Mouse (Mus musculus): ENCODE measurements at regions not wholly inside any gene's neighbourhood (a gene's known extent, or its start where the extent isn't known, plus 50 kb on each side); places are given as distances from the start of the nearest gene placed in this dataset.
"Not testable (repeated sequence)": the region's sequence is repeated elsewhere in the genome, so short reads cannot be mapped to it uniquely, and the experiment has no call there.

DNA sequence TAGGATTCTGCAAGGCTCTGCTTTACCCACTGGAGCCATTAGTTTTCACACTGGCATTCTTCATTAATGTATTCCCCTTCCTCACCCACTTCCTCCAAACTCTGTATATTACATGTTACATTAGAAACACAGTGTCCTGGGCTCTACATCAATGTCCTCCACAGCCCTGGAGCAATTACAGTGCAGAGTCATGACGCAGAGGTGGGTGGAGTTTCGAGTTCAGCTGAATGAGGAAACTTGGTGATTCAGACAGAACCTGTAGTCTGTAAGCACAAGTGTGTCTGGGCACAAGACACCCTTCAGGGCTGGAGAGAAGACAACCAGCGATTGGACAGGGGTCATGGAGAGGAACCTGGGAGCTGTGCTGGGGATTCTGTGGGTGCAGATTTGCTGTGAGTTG is 404.1 kb upstream of the Olfr1507 start:
- ATAC-seq (replicated peaks; ENCODE audit: low FRiP score, low read depth); H3K36me3 ChIP-seq (ENCODE audit: insufficient read depth, low read length); H3K9ac ChIP-seq (ENCODE audit: low read depth, low read length); H3K27ac ChIP-seq; H3K4me3 ChIP-seq (replicated peaks; ENCODE audit: low read depth, low read length); H3K4me1 ChIP-seq (replicated peaks; ENCODE audit: insufficient read depth, low read length); H3K9me3 ChIP-seq (replicated peaks; ENCODE audit: low read length); DNase-seq (ENCODE audit: low spot score); H3K4me2 ChIP-seq (ENCODE audit: low read length); H3K27me3 ChIP-seq (ENCODE audit: insufficient read depth, low read length): not testable (repeated sequence)
- WGBS = no CpG with 5 or more reads among the region's 3 CpGs

DNA sequence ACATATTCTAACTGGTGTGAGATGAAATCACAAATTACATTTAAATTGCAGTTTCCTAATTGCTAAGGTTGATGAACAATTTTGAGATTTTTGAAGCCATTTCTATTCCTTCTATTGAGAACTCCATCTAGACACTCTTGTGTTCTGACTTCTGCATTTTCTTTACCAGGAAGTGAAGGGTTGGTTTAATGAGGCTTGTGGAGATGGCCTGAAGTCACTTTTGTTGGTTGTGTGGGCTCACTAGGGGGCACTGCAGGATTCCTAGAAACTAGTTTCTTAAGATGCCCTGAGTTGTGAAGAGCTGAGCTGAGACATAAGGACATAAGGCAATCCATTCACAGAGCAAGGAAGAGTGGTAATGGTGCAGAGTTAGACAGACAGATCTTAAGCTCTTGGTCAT is 402.8 kb upstream of the Olfr1507 start:
- not testable (repeated sequence) for H3K9me3 ChIP-seq (replicated peaks; ENCODE audit: low read length); H3K9ac ChIP-seq (ENCODE audit: low read depth, low read length); H3K4me2 ChIP-seq (ENCODE audit: low read length); H3K4me3 ChIP-seq (replicated peaks; ENCODE audit: low read depth, low read length); ATAC-seq (replicated peaks; ENCODE audit: low FRiP score, low read depth); H3K4me1 ChIP-seq (replicated peaks; ENCODE audit: insufficient read depth, low read length); H3K36me3 ChIP-seq (ENCODE audit: insufficient read depth, low read length); DNase-seq (ENCODE audit: low spot score); H3K27ac ChIP-seq; H3K27me3 ChIP-seq (ENCODE audit: insufficient read depth, low read length)

DNA sequence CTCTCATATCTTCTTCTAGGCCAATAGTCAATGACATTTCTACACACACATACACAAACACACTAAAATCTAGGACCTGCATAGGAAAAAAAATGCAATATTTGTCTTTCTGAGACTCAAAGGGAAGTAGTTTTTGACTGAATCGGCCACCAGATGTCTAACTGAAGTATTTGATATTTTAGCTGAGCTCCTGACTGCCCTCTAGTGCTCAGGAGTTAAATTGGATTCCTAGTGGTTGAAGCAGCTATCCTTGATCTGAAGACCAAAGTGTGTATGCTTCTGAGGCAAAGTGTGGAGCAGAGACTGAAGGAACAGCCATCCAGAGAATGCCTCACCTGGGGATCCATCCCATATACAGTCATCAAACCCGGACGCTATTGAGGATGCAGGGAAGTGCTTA is 384.4 kb upstream of the Olfr1507 start:
- H3K27me3 ChIP-seq (ENCODE audit: insufficient read depth, low read length); H3K4me2 ChIP-seq (ENCODE audit: low read length); H3K9ac ChIP-seq (ENCODE audit: low read depth, low read length); H3K4me3 ChIP-seq (replicated peaks; ENCODE audit: low read depth, low read length); H3K9me3 ChIP-seq (replicated peaks; ENCODE audit: low read length); DNase-seq (ENCODE audit: low spot score); ATAC-seq (replicated peaks; ENCODE audit: low FRiP score, low read depth); H3K27ac ChIP-seq; H3K4me1 ChIP-seq (replicated peaks; ENCODE audit: insufficient read depth, low read length); H3K36me3 ChIP-seq (ENCODE audit: insufficient read depth, low read length): not testable (repeated sequence)
- whole genome bisulfite sequencing = no CpG with 5 or more reads among the region's 3 CpGs

DNA sequence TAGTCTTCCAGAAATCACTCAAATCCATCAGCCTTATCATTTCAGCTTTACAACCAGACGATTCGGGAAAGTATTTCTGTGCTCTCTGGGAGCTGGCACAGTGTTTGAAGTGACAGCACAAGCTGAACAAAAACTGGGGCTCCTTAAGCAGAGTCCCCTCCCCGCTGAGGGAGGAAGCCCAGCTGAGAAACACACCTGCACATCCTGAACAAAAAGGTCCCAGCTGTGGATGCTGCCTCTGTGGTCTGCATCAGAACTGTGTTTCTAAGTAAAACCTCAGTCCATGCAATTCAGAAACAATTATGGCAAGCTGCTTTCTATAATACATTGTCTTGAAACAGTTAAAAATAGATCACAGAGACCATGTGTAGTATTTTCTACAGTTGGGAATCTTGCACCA is 368.3 kb upstream of the Olfr1507 start:
- no CpG with 5 or more reads among the region's 3 CpGs for WGBS
- not testable (repeated sequence) for DNase-seq (ENCODE audit: low spot score); H3K27ac ChIP-seq; H3K27me3 ChIP-seq (ENCODE audit: insufficient read depth, low read length); H3K4me2 ChIP-seq (ENCODE audit: low read length); H3K9ac ChIP-seq (ENCODE audit: low read depth, low read length); H3K9me3 ChIP-seq (replicated peaks; ENCODE audit: low read length); H3K4me1 ChIP-seq (replicated peaks; ENCODE audit: insufficient read depth, low read length); H3K4me3 ChIP-seq (replicated peaks; ENCODE audit: low read depth, low read length); ATAC-seq (replicated peaks; ENCODE audit: low FRiP score, low read depth); H3K36me3 ChIP-seq (ENCODE audit: insufficient read depth, low read length)

DNA sequence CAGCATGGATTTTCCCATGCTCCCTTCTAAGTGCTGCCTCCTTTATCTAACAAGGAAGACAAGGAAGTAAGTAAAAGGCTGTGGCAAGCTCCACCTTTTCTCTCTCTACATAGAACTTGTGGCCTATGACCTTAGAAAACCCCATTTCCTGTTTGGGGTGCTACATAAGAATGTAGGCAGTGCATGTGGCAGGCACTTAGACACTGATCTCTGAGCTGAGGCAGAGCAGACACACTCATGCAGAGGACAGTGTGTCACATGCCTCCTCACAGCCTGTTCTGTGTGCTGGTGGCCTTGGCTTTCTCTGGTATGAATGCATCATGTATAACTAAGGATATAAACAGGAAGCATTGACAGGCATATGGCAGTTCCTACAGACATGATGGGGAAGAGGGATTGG is 367.6 kb upstream of the Olfr1507 start:
- not testable (repeated sequence) for H3K27ac ChIP-seq; H3K36me3 ChIP-seq (ENCODE audit: insufficient read depth, low read length); H3K27me3 ChIP-seq (ENCODE audit: insufficient read depth, low read length); H3K4me2 ChIP-seq (ENCODE audit: low read length); DNase-seq (ENCODE audit: low spot score); ATAC-seq (replicated peaks; ENCODE audit: low FRiP score, low read depth); H3K9ac ChIP-seq (ENCODE audit: low read depth, low read length); H3K4me3 ChIP-seq (replicated peaks; ENCODE audit: low read depth, low read length); H3K4me1 ChIP-seq (replicated peaks; ENCODE audit: insufficient read depth, low read length); H3K9me3 ChIP-seq (replicated peaks; ENCODE audit: low read length)

DNA sequence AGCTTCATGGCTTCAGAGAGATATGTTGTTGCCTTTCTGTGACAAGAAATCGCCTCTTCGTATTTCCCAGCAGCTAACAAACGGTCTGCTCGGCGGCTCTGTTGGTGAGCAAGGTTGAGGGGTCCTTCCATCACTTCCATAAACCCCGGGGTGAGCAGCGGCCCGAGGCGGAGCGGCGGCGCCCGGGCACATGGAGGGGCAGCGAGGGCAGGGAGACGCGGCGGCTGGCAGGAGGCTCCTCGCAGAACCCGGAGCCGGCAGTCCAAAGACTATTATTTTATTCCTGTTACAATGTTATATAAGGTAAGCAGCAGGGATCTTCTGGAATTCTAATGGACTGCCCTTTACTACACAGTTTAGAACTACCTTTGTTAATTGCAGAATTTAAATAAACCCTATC is 366.9 kb upstream of the Olfr1507 start:
- H3K36me3 ChIP-seq (ENCODE audit: insufficient read depth, low read length); H3K4me2 ChIP-seq (ENCODE audit: low read length); H3K27ac ChIP-seq; DNase-seq (ENCODE audit: low spot score); ATAC-seq (replicated peaks; ENCODE audit: low FRiP score, low read depth); H3K27me3 ChIP-seq (ENCODE audit: insufficient read depth, low read length); H3K4me1 ChIP-seq (replicated peaks; ENCODE audit: insufficient read depth, low read length); H3K9me3 ChIP-seq (replicated peaks; ENCODE audit: low read length); H3K4me3 ChIP-seq (replicated peaks; ENCODE audit: low read depth, low read length); H3K9ac ChIP-seq (ENCODE audit: low read depth, low read length): not testable (repeated sequence)
- 50% methylated on average over 3 of the region's 20 CpGs for WGBS

DNA sequence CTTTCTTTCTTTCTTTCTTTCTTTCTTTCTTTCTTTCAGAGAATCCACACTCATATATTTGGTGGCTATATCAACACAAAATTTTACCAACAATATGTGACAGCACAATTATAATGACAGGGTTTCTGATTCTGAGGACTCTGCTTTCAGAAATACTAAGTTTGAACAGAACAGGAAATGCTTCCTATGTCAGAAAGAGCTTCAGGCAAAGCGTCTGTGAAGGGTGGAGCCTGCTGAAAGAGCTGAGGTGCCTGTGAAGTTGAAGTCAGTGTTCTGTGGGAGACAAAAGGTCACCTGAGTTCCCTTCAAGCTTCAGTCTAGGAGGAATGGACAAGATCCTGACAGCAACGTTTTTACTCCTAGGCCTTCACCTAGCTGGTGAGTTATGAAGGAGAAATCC is 359.8 kb upstream of the Olfr1507 start:
- not testable (repeated sequence) for H3K4me3 ChIP-seq (replicated peaks; ENCODE audit: low read depth, low read length); H3K36me3 ChIP-seq (ENCODE audit: insufficient read depth, low read length); H3K4me2 ChIP-seq (ENCODE audit: low read length); ATAC-seq (replicated peaks; ENCODE audit: low FRiP score, low read depth); H3K27ac ChIP-seq; DNase-seq (ENCODE audit: low spot score); H3K9ac ChIP-seq (ENCODE audit: low read depth, low read length); H3K9me3 ChIP-seq (replicated peaks; ENCODE audit: low read length); H3K4me1 ChIP-seq (replicated peaks; ENCODE audit: insufficient read depth, low read length); H3K27me3 ChIP-seq (ENCODE audit: insufficient read depth, low read length)
- WGBS = no CpG with 5 or more reads among the region's 2 CpGs

DNA sequence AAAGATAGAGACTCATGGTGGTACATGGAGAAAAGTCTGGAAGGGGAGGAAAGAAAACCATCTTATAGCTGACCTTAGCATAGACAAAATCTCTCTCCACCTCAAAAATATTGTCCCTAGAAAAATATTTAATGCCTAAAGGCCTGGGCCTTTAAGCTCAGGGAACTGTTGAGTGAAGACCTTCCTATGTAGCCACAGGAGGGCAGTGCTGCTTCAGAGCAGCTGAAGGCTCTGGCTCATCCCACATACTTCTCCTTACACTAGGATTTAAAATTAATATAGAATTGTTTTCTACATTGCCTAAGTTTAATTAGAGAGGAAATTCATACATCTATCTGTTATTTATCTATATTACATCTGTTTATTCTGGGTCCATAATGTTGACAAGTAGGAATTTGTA is 358.0 kb upstream of the Olfr1507 start:
- not testable (repeated sequence) for ATAC-seq (replicated peaks; ENCODE audit: low FRiP score, low read depth); H3K27ac ChIP-seq; H3K36me3 ChIP-seq (ENCODE audit: insufficient read depth, low read length); H3K9me3 ChIP-seq (replicated peaks; ENCODE audit: low read length); H3K4me2 ChIP-seq (ENCODE audit: low read length); H3K4me3 ChIP-seq (replicated peaks; ENCODE audit: low read depth, low read length); DNase-seq (ENCODE audit: low spot score); H3K4me1 ChIP-seq (replicated peaks; ENCODE audit: insufficient read depth, low read length); H3K27me3 ChIP-seq (ENCODE audit: insufficient read depth, low read length); H3K9ac ChIP-seq (ENCODE audit: low read depth, low read length)

DNA sequence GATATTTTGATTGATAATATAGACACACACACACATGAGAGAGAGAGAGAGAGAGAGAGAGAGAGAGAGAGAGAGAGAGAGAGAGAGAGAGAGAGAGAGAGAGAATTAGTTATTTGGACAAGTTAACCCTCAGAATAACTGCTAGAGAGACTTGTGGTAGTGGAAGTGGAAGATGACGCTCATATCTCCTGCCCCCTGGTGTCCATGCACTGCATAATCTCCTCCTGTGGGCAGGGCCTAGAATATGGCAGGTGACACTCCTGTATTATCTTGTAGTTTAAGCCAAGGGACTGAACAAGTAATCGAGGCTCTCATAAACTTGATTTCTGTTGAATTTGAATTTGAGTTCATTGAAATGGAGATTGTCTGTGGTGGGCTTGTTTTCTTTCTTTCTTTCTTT is 352.4 kb upstream of the Olfr1507 start:
- WGBS = no CpG with 5 or more reads among the region's 2 CpGs

DNA sequence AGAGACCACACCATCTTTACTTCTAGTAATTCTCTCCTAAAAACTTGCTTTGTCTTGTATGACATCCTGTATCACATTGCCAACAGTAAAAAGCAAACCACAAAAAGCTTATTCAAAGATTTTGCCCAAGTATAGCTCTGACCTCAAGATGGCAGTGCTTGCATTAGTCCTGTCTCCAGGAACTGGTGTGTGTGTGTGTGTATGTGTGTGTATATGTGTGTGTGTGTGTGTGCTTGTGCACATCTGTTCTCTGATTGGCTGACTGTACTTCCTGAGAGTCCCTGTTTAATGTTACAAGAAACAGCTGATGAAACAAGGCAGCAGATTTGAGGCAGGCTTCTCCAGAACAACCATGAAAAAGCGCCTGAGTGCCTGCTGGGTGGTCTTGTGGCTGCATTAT is 328.5 kb upstream of the Olfr1507 start:
- not testable (repeated sequence) for DNase-seq (ENCODE audit: low spot score); H3K4me1 ChIP-seq (replicated peaks; ENCODE audit: insufficient read depth, low read length); H3K4me2 ChIP-seq (ENCODE audit: low read length); H3K9ac ChIP-seq (ENCODE audit: low read depth, low read length); ATAC-seq (replicated peaks; ENCODE audit: low FRiP score, low read depth); H3K36me3 ChIP-seq (ENCODE audit: insufficient read depth, low read length); H3K27ac ChIP-seq; H3K27me3 ChIP-seq (ENCODE audit: insufficient read depth, low read length); H3K9me3 ChIP-seq (replicated peaks; ENCODE audit: low read length); H3K4me3 ChIP-seq (replicated peaks; ENCODE audit: low read depth, low read length)
- WGBS = no CpG with 5 or more reads among the region's 1 CpGs

More for the DNA sequence above, 352.4 kb upstream of the Olfr1507 start:
- H3K9ac ChIP-seq (ENCODE audit: low read depth, low read length); H3K9me3 ChIP-seq (replicated peaks; ENCODE audit: low read length); DNase-seq (ENCODE audit: low spot score); H3K4me1 ChIP-seq (replicated peaks; ENCODE audit: insufficient read depth, low read length); H3K27ac ChIP-seq; H3K27me3 ChIP-seq (ENCODE audit: insufficient read depth, low read length); H3K4me3 ChIP-seq (replicated peaks; ENCODE audit: low read depth, low read length); ATAC-seq (replicated peaks; ENCODE audit: low FRiP score, low read depth); H3K4me2 ChIP-seq (ENCODE audit: low read length); H3K36me3 ChIP-seq (ENCODE audit: insufficient read depth, low read length): not testable (repeated sequence)

All from kidney, postnatal 0 days (tissue).